ENCODE assay signal across 8 mouse cellular contexts in genomic region chr11:88467498-88468245, GRCm38 (mm10).
DNase-seq lines count a peak whose midpoint lies in the region; ATAC-seq and TF ChIP-seq lines count a peak whose summit lies in the region.

No protein-coding gene starts in this region.

- no peaks in the 10 kb centered on the region for H3K27me3 ChIP-seq in forebrain, embryonic 13.5 days
- H3K27me3 ChIP-seq in forebrain, postnatal 0 days (ENCODE audit: insufficient read depth, low read length), result no peaks in the 10 kb centered on the region

- WGBS in forebrain, embryonic 13.5 days, result 69% methylated on average over 18 of the region's 18 CpGs
- WGBS in forebrain, postnatal 0 days, result 58% methylated on average over 18 of the region's 18 CpGs

- no peak for TF ChIP-seq CTCF in forebrain, postnatal 0 days (IDR thresholded peaks at IDR 0.05; ENCODE audit: low read depth)

- ATAC-seq in forebrain, embryonic 13.5 days, result no peak
- ATAC-seq in forebrain, postnatal 0 days, result no peak

- H3K27ac ChIP-seq in forebrain, embryonic 13.5 days, result peak overlapping the region; percentile 20; the same call in 1 of the 2 replicates
- H3K27ac ChIP-seq in forebrain, postnatal 0 days (ENCODE audit: low read depth, low read length), result no peak overlapping the region

- H3K9ac ChIP-seq in forebrain, embryonic 13.5 days, result peak overlapping the region; percentile 1; the same call in 1 of the 2 replicates
- no peak overlapping the region for H3K9ac ChIP-seq in forebrain, postnatal 0 days

- H3K9me3 ChIP-seq in forebrain, embryonic 13.5 days (replicated peaks), result no peaks in the 10 kb centered on the region
- H3K9me3 ChIP-seq in forebrain, postnatal 0 days (ENCODE audit: low read length), result no peaks in the 10 kb centered on the region

- 0 out of 2 replicates have a peak, but pooled peaks cover 3% of the 10 kb centered on the region for H3K36me3 ChIP-seq in forebrain, embryonic 13.5 days (ENCODE audit: poor library complexity, severe bottlenecking)
- H3K36me3 ChIP-seq in forebrain, postnatal 0 days (ENCODE audit: insufficient read depth), result no peaks in the 10 kb centered on the region

- no peak for DNase-seq in forebrain, postnatal 0 days
- DNase-seq in adrenal gland, adult (ENCODE audit: inconsistent age in 2 of 2, low spot score in 1 of 2), result peak; percentile 94 to 95
- peak; percentile 76 to 85 for DNase-seq in heart, adult 18-20 months
- peak; percentile 65 for DNase-seq in kidney, adult 11 months
- DNase-seq in lung, postnatal 4 days, result peak; percentile 69 to 74
- peak; percentile 60 for DNase-seq in urinary bladder, postnatal 10 days (ENCODE audit: low spot score)
- DNase-seq in thymus, postnatal 10 days (ENCODE audit: low spot score in 2 of 2), result no peak

- H3K4me3 ChIP-seq in forebrain, embryonic 13.5 days, result no peak overlapping the region
- no peak overlapping the region for H3K4me3 ChIP-seq in forebrain, postnatal 0 days (ENCODE audit: low read depth, low read length)

- peaks cover 62% of the 10 kb centered on the region for H3K4me1 ChIP-seq in forebrain, embryonic 13.5 days
- H3K4me1 ChIP-seq in forebrain, postnatal 0 days (ENCODE audit: insufficient read depth), result no peaks in the 10 kb centered on the region; the same call in 1 of the 2 replicates

- no peak overlapping the region for H3K4me2 ChIP-seq in forebrain, embryonic 13.5 days
- no peak overlapping the region for H3K4me2 ChIP-seq in forebrain, postnatal 0 days (ENCODE audit: low read depth)

Comparison
In these comparisons a context has a peak if more than half of its experiments do, and no peak if none do; other contexts are left out.
1. DNase-seq: peak in adrenal gland, adult (2 of 2), heart, adult 18-20 months (2 of 2), kidney, adult 11 months (single experiment), lung, postnatal 4 days (2 of 2) and urinary bladder, postnatal 10 days (single experiment); none in forebrain, postnatal 0 days (single experiment) and thymus, postnatal 10 days (0 of 2).